Mouse (Mus musculus) MEL (cell line): ENCODE data around the gene Atp5d. TPM values are rescaled to one million over a fixed set of nuclear protein-coding genes. Genes with fewer than 3 reads are reported as not detected.

Experiments used
- DNase-seq: peaks from one replicate; pipeline ENCODE4 v3.0.0; 2011; ENCODE audit warnings: low read depth, low spot score
- H3K27ac ChIP-seq: 2 replicates; pipeline ENCODE4 v1.5.1; 2012; ENCODE audit warnings: low read depth, mild to moderate bottlenecking, control low read depth, low read length, moderate library complexity; ENCODE audit not compliant: control insufficient read depth
- H3K27me3 ChIP-seq, 2 experiments: fragments of 150-350 bp in 1 of 2; sonication (generic) in 1 of 2; 2 replicates each; pipeline ENCODE4 v1.6.1; 2012; ENCODE audit warnings: low read length in 2 of 2, mild to moderate bottlenecking in 2 of 2, improper control_type of control experiment in 1 of 2, moderate library complexity in 1 of 2; ENCODE audit not compliant: insufficient read depth in 2 of 2, control insufficient read depth in 1 of 2
- H3K36me3 ChIP-seq, 2 experiments: 2 replicates each; pipeline ENCODE4 v1.6.1; 2012 to 2014; ENCODE audit warnings: low read length in 2 of 2, improper control_type of control experiment in 1 of 2, inconsistent platforms in 1 of 2, mild to moderate bottlenecking in 1 of 2; ENCODE audit not compliant: insufficient read depth in 2 of 2, control insufficient read depth in 1 of 2
- H3K4me1 ChIP-seq, 2 experiments: fragments of 150-350 bp in 1 of 2; sonication (generic) in 1 of 2; 2 replicates each; pipeline ENCODE4 v1.6.1; 2012; ENCODE audit warnings: low read length in 2 of 2, improper control_type of control experiment in 1 of 2, mild to moderate bottlenecking in 1 of 2; ENCODE audit not compliant: insufficient read depth in 2 of 2, control insufficient read depth in 1 of 2
- H3K4me3 ChIP-seq, 2 experiments: fragments of 150-350 bp in 1 of 2; sonication (generic) in 1 of 2; 2 replicates each; pipeline ENCODE4 v1.5.1; 2012; ENCODE audit warnings: low read depth in 2 of 2, low read length in 2 of 2, mild to moderate bottlenecking in 2 of 2, moderate library complexity in 2 of 2, control low read depth in 1 of 2, improper control_type of control experiment in 1 of 2; ENCODE audit not compliant: control insufficient read depth in 1 of 2, insufficient read depth in 1 of 2
- H3K79me2 ChIP-seq: 2 replicates; pipeline ENCODE4 v1.6.1; 2012; ENCODE audit warnings: mild to moderate bottlenecking, low read length, moderate library complexity; ENCODE audit not compliant: control insufficient read depth, poor library complexity, insufficient read depth
- H3K9ac ChIP-seq: 2 replicates; pipeline ENCODE4 v1.6.1; 2012; ENCODE audit warnings: low read depth, mild to moderate bottlenecking, control low read depth, low read length, moderate library complexity; ENCODE audit not compliant: control insufficient read depth, poor library complexity, severe bottlenecking
- H3K9me3 ChIP-seq: fragments of 150-350 bp; sonication (generic); replicated peaks from 2 replicates; pipeline ENCODE4 v1.6.1; 2012; ENCODE audit warnings: mild to moderate bottlenecking, low read length, improper control_type of control experiment, moderate library complexity; ENCODE audit not compliant: insufficient read depth
- CTCF ChIP-seq, 3 experiments: IDR thresholded peaks in 2 of 3; conservative IDR thresholded peaks in 1 of 3; 2 replicates each; pipeline ENCODE4 v1.5.1; 2011 to 2012; ENCODE audit warnings: low read length in 3 of 3, low read depth in 2 of 3, mild to moderate bottlenecking in 2 of 3, improper control_type of control experiment in 1 of 3, inconsistent platforms in 1 of 3, mixed read lengths in 1 of 3, moderate library complexity in 1 of 3; ENCODE audit not compliant: control insufficient read depth in 1 of 3, insufficient read depth in 1 of 3, poor library complexity in 1 of 3, severe bottlenecking in 1 of 3
- E2F4 ChIP-seq: IDR thresholded peaks from 2 replicates; pipeline ENCODE4 v1.6.1; 2011; ENCODE audit warnings: low read depth, low read length, improper control_type of control experiment, borderline replicate concordance
- ELF1 ChIP-seq: IDR thresholded peaks from 2 replicates; pipeline ENCODE4 v1.6.1; 2014; ENCODE audit warnings: low read depth, mild to moderate bottlenecking, inconsistent platforms, low read length, improper control_type of control experiment, moderate library complexity
- GABPA ChIP-seq: IDR thresholded peaks from 2 replicates; pipeline ENCODE4 v1.6.1; 2012; ENCODE audit warnings: low read depth, mild to moderate bottlenecking, inconsistent platforms, low read length, improper control_type of control experiment, moderate library complexity
- GATA1 ChIP-seq: IDR thresholded peaks from 2 replicates; pipeline ENCODE4 v1.6.1; 2011; ENCODE audit warnings: low read depth, low read length, improper control_type of control experiment
- KAT2A ChIP-seq: conservative IDR thresholded peaks from 2 replicates; pipeline ENCODE4 v1.6.1; 2012; ENCODE audit warnings: low read depth, low read length, improper control_type of control experiment, inconsistent platforms
- MAFK ChIP-seq: IDR thresholded peaks from 2 replicates; pipeline ENCODE4 v1.6.1; 2011; ENCODE audit warnings: low read depth, mild to moderate bottlenecking, low read length, improper control_type of control experiment, borderline replicate concordance
- MXI1 ChIP-seq: IDR thresholded peaks from 2 replicates; pipeline ENCODE4 v1.6.1; 2011; ENCODE audit warnings: mild to moderate bottlenecking, low read depth, low read length, improper control_type of control experiment
- MYB ChIP-seq: IDR thresholded peaks from 2 replicates; pipeline ENCODE4 v1.6.1; 2011; ENCODE audit warnings: mild to moderate bottlenecking, low read depth, low read length, improper control_type of control experiment
- POLR2A ChIP-seq, 2 experiments: IDR thresholded peaks; 2 replicates each; pipeline ENCODE4 v1.6.1; 2011 to 2012; ENCODE audit warnings: low read length in 2 of 2, mild to moderate bottlenecking in 2 of 2, control low read depth in 1 of 2, improper control_type of control experiment in 1 of 2, low read depth in 1 of 2, moderate library complexity in 1 of 2; ENCODE audit not compliant: control insufficient read depth in 1 of 2, insufficient read depth in 1 of 2, poor library complexity in 1 of 2
- POLR2AphosphoS5 ChIP-seq: IDR thresholded peaks from 2 replicates; pipeline ENCODE4 v1.6.1; 2012; ENCODE audit warnings: low read depth, borderline replicate concordance, mild to moderate bottlenecking, inconsistent platforms, low read length, moderate library complexity, mixed read lengths
- RAD21 ChIP-seq: IDR thresholded peaks from 2 replicates; pipeline ENCODE4 v1.6.1; 2011; ENCODE audit warnings: mild to moderate bottlenecking, low read depth, low read length, improper control_type of control experiment
- SMC3 ChIP-seq: IDR thresholded peaks from 2 replicates; pipeline ENCODE4 v1.6.1; 2011; ENCODE audit warnings: low read depth, low read length, improper control_type of control experiment
- TCF12 ChIP-seq: IDR thresholded peaks from 2 replicates; pipeline ENCODE4 v1.6.1; 2014; ENCODE audit warnings: low read depth, mild to moderate bottlenecking, inconsistent platforms, low read length, improper control_type of control experiment, moderate library complexity
- UBTF ChIP-seq: IDR thresholded peaks from 2 replicates; pipeline ENCODE4 v1.6.1; 2012; ENCODE audit warnings: low read depth, mild to moderate bottlenecking, inconsistent platforms, low read length, improper control_type of control experiment, moderate library complexity, borderline replicate concordance; ENCODE audit not compliant: insufficient read depth
- USF2 ChIP-seq, 2 experiments: IDR thresholded peaks; 2 replicates each; pipeline ENCODE4 v1.6.1; 2011 to 2012; ENCODE audit warnings: improper control_type of control experiment in 2 of 2, low read length in 2 of 2, borderline replicate concordance in 1 of 2, inconsistent platforms in 1 of 2, low read depth in 1 of 2, mild to moderate bottlenecking in 1 of 2; ENCODE audit not compliant: insufficient read depth in 1 of 2
- ZC3H11A ChIP-seq: IDR thresholded peaks from 2 replicates; pipeline ENCODE4 v1.6.1; 2012; ENCODE audit warnings: low read depth, mild to moderate bottlenecking, inconsistent platforms, low read length, improper control_type of control experiment
- ZKSCAN1 ChIP-seq: IDR thresholded peaks from 2 replicates; pipeline ENCODE4 v1.6.1; 2012; ENCODE audit warnings: low read depth, mild to moderate bottlenecking, inconsistent platforms, low read length, improper control_type of control experiment, moderate library complexity
- polyA plus RNA-seq, 2 experiments: library from polyadenylated mRNA; stranded (reverse) in 1 of 2; unstranded in 1 of 2; fragments of >175 nt in 1 of 2; fragments of >200 nt in 1 of 2; gene quantifications; 2 replicates each; pipeline versions ENCODE4 v1.2.1 to v1.2.4; 2012; ENCODE audit warnings: low replicate concordance in 2 of 2, low read depth in 1 of 2; ENCODE audit not compliant: insufficient read length in 2 of 2, insufficient read depth in 1 of 2, missing spikeins in 1 of 2
- total RNA-seq: library from RNA; depleted of rRNA; stranded (reverse); fragments of 300-350 nt; gene quantifications from 2 replicates; pipeline ENCODE4 v1.2.3, GENCODE M21; 2012

Gene Atp5d
- total and polyA plus RNA-seq, 3 experiments = 300 to 657 (median 308) TPM

DNA sequence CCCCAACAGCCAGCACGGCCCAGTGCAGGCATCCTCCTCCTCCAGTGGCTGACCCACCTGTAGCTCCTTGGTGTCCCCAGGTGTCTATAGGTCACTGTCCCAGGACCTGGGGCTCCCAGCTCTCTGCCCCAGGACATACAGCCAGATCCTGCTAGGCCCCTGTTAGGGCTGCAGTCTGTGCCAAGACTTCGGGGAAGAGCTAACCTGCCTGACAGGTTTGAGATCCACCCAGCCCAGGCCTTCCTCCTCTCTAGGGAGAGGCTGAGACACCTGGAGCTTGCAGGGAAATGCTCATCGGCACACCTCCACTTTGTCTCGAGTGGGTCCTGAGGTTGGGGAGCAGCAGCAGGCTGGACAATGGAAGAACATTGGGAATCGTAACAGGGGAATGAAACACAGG, 32.5 kb upstream of the Atp5d start:
- Histone ChIP-seq H3K27ac (no peak overlapping the region), H3K4me3 (no peak overlapping the region)

GRCm38 (mm10) chr10:80107678-80108077, 30.8 kb upstream of the Atp5d start:
- H3K4me3 ChIP-seq = no peak overlapping the region
- H3K79me2 ChIP-seq = no peaks in the 10 kb centered on the region
- DNase-seq = no peak
- peaks cover 6 to 17% of the 10 kb centered on the region in 2 experiments for H3K4me1 ChIP-seq
- H3K9me3 ChIP-seq = no peaks in the 10 kb centered on the region
- H3K9ac ChIP-seq = no peak overlapping the region
- no peak for TF ChIP-seq MXI1
- TF ChIP-seq GABPA = no peak
- no peak for TF ChIP-seq MAFK
- TF ChIP-seq SMC3 = no peak
- TF ChIP-seq POLR2AphosphoS5 = no peak
- TF ChIP-seq UBTF = no peak
- no peak for TF ChIP-seq TCF12
- no peak for TF ChIP-seq ZC3H11A
- no peak for TF ChIP-seq ZKSCAN1
- TF ChIP-seq USF2 (IDR thresholded peaks at IDR 0.05; ENCODE audit: borderline replicate concordance in 1 of 2, insufficient read depth in 1 of 2, low read depth in 1 of 2, low read length in 2 of 2) = no peak
- no peak for TF ChIP-seq KAT2A
- TF ChIP-seq GATA1 = no peak
- no peak for TF ChIP-seq E2F4
- TF ChIP-seq MYB = no peak
- no peak for TF ChIP-seq CTCF (IDR thresholded peaks at IDR 0.05 in 2 of 3, conservative IDR thresholded peaks at IDR 0.05 in 1 of 3; ENCODE audit: control insufficient read depth in 1 of 3, insufficient read depth in 1 of 3, low read depth in 2 of 3, low read length in 3 of 3, poor library complexity in 1 of 3, severe bottlenecking in 1 of 3)
- TF ChIP-seq POLR2A (IDR thresholded peaks at IDR 0.05; ENCODE audit: control insufficient read depth in 1 of 2, insufficient read depth in 1 of 2, low read depth in 1 of 2, low read length in 2 of 2, poor library complexity in 1 of 2) = no peak
- H3K36me3 ChIP-seq = peaks cover 0 to 12% of the 10 kb centered on the region in 2 experiments; a peak in 2 of 4 replicates
- H3K27ac ChIP-seq = no peak overlapping the region
- no peaks in the 10 kb centered on the region for H3K27me3 ChIP-seq

More for the DNA sequence above, 32.5 kb upstream of the Atp5d start:
- no peak for DNase-seq
- no peak overlapping the region for H3K9ac ChIP-seq
- H3K79me2 ChIP-seq = peaks cover 14% of the 10 kb centered on the region
- peaks cover 0 to 18% of the 10 kb centered on the region in 2 experiments; a peak in 2 of 4 replicates for H3K36me3 ChIP-seq
- peaks cover 12 to 26% of the 10 kb centered on the region in 2 experiments for H3K4me1 ChIP-seq
- no peaks in the 10 kb centered on the region for H3K9me3 ChIP-seq
- TF ChIP-seq MXI1 = no peak
- TF ChIP-seq ELF1 = no peak
- TF ChIP-seq KAT2A = no peak
- no peak for TF ChIP-seq RAD21
- no peaks in the 10 kb centered on the region for H3K27me3 ChIP-seq
